Mouse (Mus musculus) cerebellum, adult 2 months (tissue): ENCODE results near the gene Rsg1. TPM values are rescaled to one million over a fixed set of nuclear protein-coding genes. Genes with fewer than 3 reads are reported as not detected.
A peak's percentile ranks its signal among the peaks of the same experiment; 100 is the strongest.

Source experiments
- DNase-seq, 2 experiments: peaks; one replicate each; pipeline ENCODE4 v3.0.0; 2021
- H3K27ac ChIP-seq: fragments of 200-500 bp; 2 replicates; pipeline ENCODE4 v1.5.1; 2012; ENCODE audit warnings: low read length, control low read depth, inconsistent platforms; ENCODE audit not compliant: insufficient read depth
- H3K27me3 ChIP-seq: fragments of 200-500 bp; 2 replicates; pipeline ENCODE4 v1.6.1; 2012; ENCODE audit warnings: inconsistent platforms, mild to moderate bottlenecking, low read length, moderate library complexity; ENCODE audit not compliant: control insufficient read depth, insufficient read depth
- H3K4me1 ChIP-seq: fragments of 200-500 bp; 2 replicates; pipeline ENCODE4 v1.6.1; 2011; ENCODE audit warnings: low read length; ENCODE audit not compliant: control insufficient read depth, insufficient read depth
- H3K4me3 ChIP-seq: fragments of 200-500 bp; replicated peaks from 2 replicates; pipeline ENCODE3; 2011; ENCODE audit warnings: mild to moderate bottlenecking, low read depth, low read length, control low read depth; ENCODE audit not compliant: insufficient read depth
- CTCF ChIP-seq: fragments of 200-500 bp; IDR thresholded peaks from 2 replicates; pipeline ENCODE4 v1.5.1; 2011; ENCODE audit warnings: low read depth, mild to moderate bottlenecking, control low read depth, low read length, moderate library complexity, borderline replicate concordance; ENCODE audit not compliant: insufficient read depth
- POLR2A ChIP-seq: fragments of 200-500 bp; IDR thresholded peaks from 2 replicates; pipeline ENCODE4 v1.6.1; 2011; ENCODE audit warnings: low read length, control low read depth, borderline replicate concordance; ENCODE audit not compliant: insufficient read depth
- WGBS: fragments of 180-500 bp; shearing (Covaris S2); methylation state at CpG from one replicate; pipeline ENCODE4 v1.1.7; 2018; 5-methylcytosine and 5-hydroxymethylcytosine counted together
- polyA plus RNA-seq: library from polyadenylated mRNA; depleted of rRNA; stranded (reverse); fragments of >200 nt; gene quantifications from 2 replicates; pipeline ENCODE4 v1.2.3, GENCODE M21; 2012; rRNA removed

The Rsg1 gene
- polyA plus RNA-seq, 1 experiment, result 4.7 TPM

DNA sequence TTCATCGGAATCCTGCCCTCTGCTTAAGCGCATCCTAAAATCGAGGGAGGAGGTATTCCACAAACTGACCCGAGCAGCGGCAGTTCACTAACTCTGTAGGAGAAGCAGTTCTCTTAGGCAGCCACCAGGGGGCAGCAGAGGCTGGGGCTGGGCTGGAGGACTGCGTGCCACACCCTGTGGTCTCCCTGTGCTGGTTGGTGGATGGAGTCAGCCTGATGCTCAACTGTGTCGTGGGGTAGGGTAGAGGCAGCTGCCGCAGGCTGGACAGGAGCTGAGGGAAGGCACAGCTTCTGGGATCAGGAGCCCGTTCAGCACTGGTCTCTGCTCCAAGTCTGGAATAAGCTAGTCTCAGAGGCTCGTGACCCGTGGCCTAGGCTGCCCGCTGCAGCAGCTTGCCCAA is 59.5 kb downstream of the Rsg1 start:
- WGBS, result 8% methylated on average over 12 of the region's 12 CpGs

DNA sequence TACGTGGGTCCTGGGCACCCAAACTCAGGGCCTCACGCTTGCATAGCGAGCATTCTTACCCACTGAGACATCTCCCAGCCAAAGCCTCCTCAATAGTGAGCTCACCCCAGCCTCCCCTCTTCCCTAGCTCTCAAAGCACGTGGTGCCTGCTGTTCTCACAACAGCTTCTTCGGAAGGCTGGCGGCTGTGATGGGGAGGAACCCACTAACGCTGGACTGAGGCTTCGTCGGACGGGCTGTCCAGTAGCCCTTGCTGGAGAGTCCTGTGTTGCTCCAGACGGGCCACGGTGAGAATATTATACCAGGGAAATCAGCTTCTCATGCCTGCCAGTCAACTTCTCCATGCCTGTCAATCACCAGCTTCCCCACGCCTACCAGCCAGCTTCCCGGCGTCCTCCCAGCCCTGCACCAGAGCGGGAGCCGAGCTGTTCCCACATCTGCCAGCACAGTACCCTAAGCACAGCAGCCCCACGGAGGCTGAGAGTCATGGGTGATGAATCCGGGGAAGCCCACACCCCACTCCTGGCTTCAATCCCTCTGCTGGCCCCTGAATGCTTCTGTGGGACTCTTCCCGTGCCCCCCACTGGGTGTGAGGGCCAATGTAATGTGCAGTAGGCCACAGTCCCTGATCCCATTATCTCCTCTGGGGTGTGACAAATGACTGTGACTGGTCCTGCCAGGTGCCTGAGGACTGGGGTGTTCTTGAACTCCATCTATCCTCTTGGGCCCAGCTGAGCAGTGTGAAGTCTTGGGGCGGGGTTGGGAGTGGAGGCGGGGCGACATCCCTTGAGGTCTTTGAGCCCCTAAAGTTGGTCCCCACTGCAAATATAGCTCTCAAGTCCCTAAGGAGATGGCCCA is 61.0 kb downstream of the Rsg1 start:
- WGBS, result 60% methylated on average over 23 of the region's 23 CpGs
- DNase-seq, result no peak
- no peaks in the 10 kb centered on the region for H3K27me3 ChIP-seq
- H3K4me1 ChIP-seq, result no peaks in the 10 kb centered on the region
- H3K4me3 ChIP-seq, result no peak overlapping the region
- TF ChIP-seq POLR2A (no peak), CTCF (no peak)
- no peak overlapping the region for H3K27ac ChIP-seq

More for the DNA sequence above, 59.5 kb downstream of the Rsg1 start:
- DNase-seq, result peak; percentile 72 to 80
- Histone ChIP-seq H3K4me3 (no peak overlapping the region), H3K27ac (no peak overlapping the region), H3K27me3 (no peaks in the 10 kb centered on the region), H3K4me1 (no peaks in the 10 kb centered on the region)
- TF ChIP-seq POLR2A, result no peak
- peak; percentile 98 for TF ChIP-seq CTCF

Other genes with a start within 250 kb of the Rsg1 start
- 194 and 198 TPM in 2 replicates for gene Atp13a2, start 227.1 kb upstream of the Rsg1 start, polyA plus RNA-seq
- 3.1 and 3.4 TPM in 2 replicates for gene Mfap2, start 203.5 kb upstream of the Rsg1 start, polyA plus RNA-seq
- gene Crocc, start 153.4 kb upstream of the Rsg1 start, polyA plus RNA-seq, result 39.4 and 41.3 TPM in 2 replicates
- gene Necap2, start 135.6 kb upstream of the Rsg1 start, polyA plus RNA-seq, result 66.3 and 68.7 TPM in 2 replicates
- gene Spata21, start 125.6 kb upstream of the Rsg1 start, polyA plus RNA-seq, result 0.21 and 0.48 TPM in 2 replicates
- 29.2 and 29.9 TPM in 2 replicates for gene Szrd1, start 74.2 kb upstream of the Rsg1 start, polyA plus RNA-seq
- 21.1 and 21.5 TPM in 2 replicates for gene Fbxo42, start 66.0 kb upstream of the Rsg1 start, polyA plus RNA-seq
- gene Arhgef19, start 25.5 kb downstream of the Rsg1 start, polyA plus RNA-seq, result 14.0 and 15.0 TPM in 2 replicates
- 1.9 and 2.0 TPM in 2 replicates for gene Epha2, start 87.3 kb downstream of the Rsg1 start, polyA plus RNA-seq
- 17.9 and 18.2 TPM in 2 replicates for gene Fam131c, start 154.3 kb downstream of the Rsg1 start, polyA plus RNA-seq
- 0.03 TPM in 1 of 2 replicates, not detected in the other for gene Clcnka, start 184.8 kb downstream of the Rsg1 start, polyA plus RNA-seq
- gene Clcnkb, start 202.1 kb downstream of the Rsg1 start, polyA plus RNA-seq, result not detected in 2 replicates
- 0.10 and 0.16 TPM in 2 replicates for gene Hspb7, start 206.8 kb downstream of the Rsg1 start, polyA plus RNA-seq
- gene Srarp, start 222.1 kb downstream of the Rsg1 start, polyA plus RNA-seq, result 8.7 and 12.9 TPM in 2 replicates
- 34.7 TPM in 2 replicates for gene Zbtb17, start 230.7 kb downstream of the Rsg1 start, polyA plus RNA-seq